Mouse (Mus musculus) heart, embryonic 14.5 days (tissue): ENCODE measurements around the gene Tmed9. TPM values are rescaled to one million over a fixed set of nuclear protein-coding genes. Genes with fewer than 3 reads are reported as not detected.

Experiments
- ATAC-seq: fragments of 200-750 bp; cut with Nextera tagmentation; 2 replicates; pipeline ENCODE4 v1.8.0; 2017; ENCODE audit warnings: low read depth, moderate TSS enrichment; ENCODE audit not compliant: insufficient number of reproducible peaks, insufficient read depth, low FRiP score
- H3K27ac ChIP-seq, 2 experiments: fragments of 200-500 bp in 1 of 2; fragments of 300-500 bp in 1 of 2; sonication (generic) in 1 of 2; replicated peaks in 1 of 2; 2 replicates each; pipeline ENCODE4 v1.5.1; 2012 to 2014; ENCODE audit warnings: low read depth in 2 of 2, low read length in 2 of 2, control low read depth in 1 of 2, mild to moderate bottlenecking in 1 of 2, mixed read lengths in 1 of 2; ENCODE audit not compliant: control insufficient read depth in 1 of 2, insufficient read depth in 1 of 2
- H3K27me3 ChIP-seq: fragments of 300-500 bp; sonication (generic); 2 replicates; pipeline ENCODE4 v1.6.1; 2014; ENCODE audit warnings: mild to moderate bottlenecking, low read length, control low read depth; ENCODE audit not compliant: control insufficient read depth, insufficient read depth
- H3K36me3 ChIP-seq: fragments of 300-500 bp; sonication (generic); 2 replicates; pipeline ENCODE4 v1.6.1; 2014; ENCODE audit warnings: mild to moderate bottlenecking, control low read depth, low read length, mixed read lengths; ENCODE audit not compliant: control insufficient read depth, insufficient read depth
- H3K4me1 ChIP-seq, 2 experiments: fragments of 200-500 bp in 1 of 2; fragments of 300-500 bp in 1 of 2; sonication (generic) in 1 of 2; 2 replicates each; pipeline ENCODE4 v1.6.1; 2012 to 2014; ENCODE audit warnings: low read length in 2 of 2, control low read depth in 1 of 2, mixed read lengths in 1 of 2; ENCODE audit not compliant: control insufficient read depth in 2 of 2, insufficient read depth in 2 of 2
- H3K4me2 ChIP-seq: fragments of 300-500 bp; sonication (generic); 2 replicates; pipeline ENCODE4 v1.6.1; 2014; ENCODE audit warnings: mild to moderate bottlenecking, low read length
- H3K4me3 ChIP-seq, 2 experiments: fragments of 200-500 bp in 1 of 2; fragments of 300-500 bp in 1 of 2; sonication (generic) in 1 of 2; 2 replicates each; pipeline ENCODE4 v1.5.1; 2012 to 2014; ENCODE audit warnings: low read length in 2 of 2, mild to moderate bottlenecking in 2 of 2, control low read depth in 1 of 2, low read depth in 1 of 2, moderate library complexity in 1 of 2; ENCODE audit not compliant: control insufficient read depth in 1 of 2, insufficient read depth in 1 of 2
- H3K9ac ChIP-seq: fragments of 300-500 bp; sonication (generic); 2 replicates; pipeline ENCODE4 v1.6.1; 2014; ENCODE audit warnings: mild to moderate bottlenecking, low read length
- H3K9me3 ChIP-seq: fragments of 300-500 bp; sonication (generic); 2 replicates; pipeline ENCODE4 v1.6.1; 2016; ENCODE audit warnings: low read length, control low read depth; ENCODE audit not compliant: control insufficient read depth
- WGBS: fragments of 180-500 bp; shearing (Covaris S2); extraction: QIAGEN DNeasy Blood & Tissue Kit; methylation state at CpG from one replicate; pipeline ENCODE4 v1.1.7; 2014; 5-methylcytosine and 5-hydroxymethylcytosine counted together
- polyA plus RNA-seq: library from polyadenylated mRNA; unstranded; fragments of >200 nt; fragmentation: Nextera tagmentation; extraction: Ambion mirVana; gene quantifications from 2 replicates; pipeline ENCODE4 v1.2.1, GENCODE M21; 2014

Gene Tmed9
- polyA plus RNA-seq, 1 experiment from 2014 or later = 58.4 TPM

DNA sequence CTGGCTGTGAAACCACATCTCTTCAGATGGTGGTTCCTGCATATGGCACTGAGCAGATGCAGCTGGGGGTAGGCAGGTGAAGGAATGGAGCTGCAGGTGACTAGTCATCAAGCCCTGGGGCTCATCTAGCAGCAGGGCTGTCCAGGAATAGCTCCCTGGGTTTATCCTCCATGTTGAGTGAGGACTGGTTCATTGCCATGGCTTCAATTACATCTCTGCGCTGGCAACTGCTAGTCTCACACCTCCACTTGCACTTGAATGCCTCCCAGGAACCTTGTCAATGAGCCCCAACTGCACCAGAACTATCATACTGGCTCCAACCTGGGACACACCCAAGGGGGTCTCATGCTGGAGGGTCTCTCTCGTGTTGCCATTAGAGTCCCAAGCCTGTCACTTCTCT is 25.6 kb upstream of the Tmed9 start:
- no peak overlapping the region for H3K4me3 ChIP-seq
- H3K27me3 ChIP-seq = no peaks in the 10 kb centered on the region
- H3K36me3 ChIP-seq = peaks cover 94% of the 10 kb centered on the region
- H3K9ac ChIP-seq = no peak overlapping the region
- H3K9me3 ChIP-seq = no peaks in the 10 kb centered on the region
- no peaks in the 10 kb centered on the region for H3K4me1 ChIP-seq
- 84% methylated on average over 2 of the region's 2 CpGs for WGBS
- no peak overlapping the region for H3K4me2 ChIP-seq
- H3K27ac ChIP-seq = no peak overlapping the region
- no peak for ATAC-seq

DNA sequence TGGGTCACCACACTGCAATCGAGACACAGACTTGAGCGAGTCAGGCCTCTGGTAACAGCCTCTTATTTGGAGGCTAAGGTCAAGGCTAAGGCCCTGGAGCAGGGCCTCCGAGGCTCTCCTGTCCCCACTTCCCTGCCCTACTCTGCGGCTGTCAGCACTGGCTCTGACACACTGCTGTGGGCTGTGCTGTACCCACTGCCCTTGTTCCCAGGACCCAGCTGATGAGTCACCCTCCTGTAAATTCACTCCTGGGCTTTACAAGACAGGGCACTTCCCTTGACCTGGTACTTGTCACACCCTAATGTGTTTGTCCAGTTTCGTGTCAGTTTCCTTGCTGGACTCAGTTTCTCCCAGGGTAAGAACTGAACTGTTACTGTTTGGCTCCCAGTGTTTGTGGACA is 25.1 kb upstream of the Tmed9 start:
- 74% methylated on average over 5 of the region's 5 CpGs for WGBS
- ATAC-seq = no peak
- no peaks in the 10 kb centered on the region for H3K4me1 ChIP-seq
- no peak overlapping the region for H3K9ac ChIP-seq
- H3K36me3 ChIP-seq = peaks cover 94% of the 10 kb centered on the region
- no peaks in the 10 kb centered on the region for H3K9me3 ChIP-seq
- no peak overlapping the region for H3K4me3 ChIP-seq
- no peak overlapping the region for H3K27ac ChIP-seq
- no peak overlapping the region for H3K4me2 ChIP-seq
- H3K27me3 ChIP-seq = no peaks in the 10 kb centered on the region

DNA sequence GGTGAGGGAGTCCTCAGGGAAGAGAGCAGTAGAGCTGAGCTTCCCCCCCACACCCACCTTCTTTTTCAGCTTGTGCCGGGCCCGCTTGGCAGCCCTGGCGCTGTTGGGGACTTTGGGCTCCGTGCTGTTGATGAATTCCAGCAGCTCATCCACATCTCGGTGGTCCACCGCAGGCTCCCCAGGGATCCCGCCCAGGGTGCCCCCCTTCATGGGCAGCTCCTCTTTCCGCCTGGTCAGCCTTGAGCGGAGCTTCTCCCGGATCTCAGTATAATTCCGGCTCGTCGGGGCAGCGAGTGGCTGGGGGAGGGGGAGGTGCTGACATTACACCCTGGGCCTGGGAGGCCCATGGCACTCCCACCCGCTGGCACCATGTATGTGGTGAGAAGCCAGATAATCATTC is 24.5 kb upstream of the Tmed9 start:
- ATAC-seq = no peak
- Histone ChIP-seq H3K27ac (no peak overlapping the region), H3K36me3 (peaks cover 94% of the 10 kb centered on the region), H3K9ac (no peak overlapping the region), H3K9me3 (no peaks in the 10 kb centered on the region), H3K27me3 (no peaks in the 10 kb centered on the region), H3K4me1 (no peaks in the 10 kb centered on the region), H3K4me3 (no peak overlapping the region), H3K4me2 (no peak overlapping the region)
- 84% methylated on average over 15 of the region's 15 CpGs for WGBS

DNA sequence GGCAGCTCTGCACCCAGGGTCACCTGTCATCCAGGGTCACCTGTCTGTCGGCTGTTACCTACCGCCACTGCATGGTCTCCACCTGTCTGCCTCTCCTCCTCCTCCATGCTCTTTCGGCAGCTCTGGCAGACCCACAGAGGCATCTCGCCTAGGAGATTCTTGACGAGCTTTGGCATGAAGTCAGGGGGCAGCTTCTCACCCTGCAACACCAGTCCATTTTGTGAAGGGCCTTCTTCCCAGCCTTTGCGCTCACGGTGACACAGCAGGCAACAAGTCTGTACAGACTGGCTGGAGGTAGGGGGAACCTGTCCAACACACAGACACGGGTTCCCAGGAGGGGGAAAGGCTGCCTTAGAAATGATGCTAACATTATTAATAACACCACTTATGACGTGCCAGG is 17.6 kb upstream of the Tmed9 start:
- H3K36me3 ChIP-seq = peaks cover 57% of the 10 kb centered on the region

DNA sequence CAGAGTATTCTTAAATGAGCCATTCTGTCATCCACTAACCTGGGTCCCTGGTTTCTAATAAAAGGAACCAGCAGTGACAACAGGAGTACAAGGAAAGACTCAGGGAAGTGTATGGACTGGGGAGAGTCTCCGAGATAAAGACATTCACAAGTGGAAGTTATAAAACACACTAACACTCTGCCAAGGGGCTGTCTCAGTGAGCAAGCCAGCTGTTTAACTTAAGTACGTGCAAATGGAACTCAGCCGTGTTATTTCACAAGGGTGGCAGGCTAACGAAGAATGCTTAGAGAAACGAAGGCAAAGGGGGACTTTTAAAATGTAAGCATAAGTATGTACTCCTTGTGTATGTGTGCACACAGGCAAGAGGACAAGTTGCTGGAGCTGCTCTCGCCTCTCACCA is 16.0 kb upstream of the Tmed9 start:
- H3K4me2 ChIP-seq = no peak overlapping the region
- no peak for ATAC-seq
- WGBS = 79% methylated on average over 6 of the region's 6 CpGs
- no peak overlapping the region for H3K4me3 ChIP-seq
- H3K9me3 ChIP-seq = no peaks in the 10 kb centered on the region
- H3K36me3 ChIP-seq = peaks cover 48% of the 10 kb centered on the region
- H3K27ac ChIP-seq = no peak overlapping the region
- H3K9ac ChIP-seq = no peak overlapping the region
- H3K27me3 ChIP-seq = no peaks in the 10 kb centered on the region
- H3K4me1 ChIP-seq = 0 out of 4 replicates have a peak, but pooled peaks cover 0 to 3% of the 10 kb centered on the region in 2 experiments

More for the DNA sequence above, 17.6 kb upstream of the Tmed9 start:
- Histone ChIP-seq H3K9me3 (no peaks in the 10 kb centered on the region), H3K4me1 (0 out of 4 replicates have a peak, but pooled peaks cover 0 to 3% of the 10 kb centered on the region in 2 experiments), H3K4me3 (no peak overlapping the region), H3K27ac (no peak overlapping the region), H3K4me2 (no peak overlapping the region), H3K27me3 (no peaks in the 10 kb centered on the region), H3K9ac (no peak overlapping the region)
- 88% methylated on average over 9 of the region's 9 CpGs for WGBS
- ATAC-seq = no peak

DNA sequence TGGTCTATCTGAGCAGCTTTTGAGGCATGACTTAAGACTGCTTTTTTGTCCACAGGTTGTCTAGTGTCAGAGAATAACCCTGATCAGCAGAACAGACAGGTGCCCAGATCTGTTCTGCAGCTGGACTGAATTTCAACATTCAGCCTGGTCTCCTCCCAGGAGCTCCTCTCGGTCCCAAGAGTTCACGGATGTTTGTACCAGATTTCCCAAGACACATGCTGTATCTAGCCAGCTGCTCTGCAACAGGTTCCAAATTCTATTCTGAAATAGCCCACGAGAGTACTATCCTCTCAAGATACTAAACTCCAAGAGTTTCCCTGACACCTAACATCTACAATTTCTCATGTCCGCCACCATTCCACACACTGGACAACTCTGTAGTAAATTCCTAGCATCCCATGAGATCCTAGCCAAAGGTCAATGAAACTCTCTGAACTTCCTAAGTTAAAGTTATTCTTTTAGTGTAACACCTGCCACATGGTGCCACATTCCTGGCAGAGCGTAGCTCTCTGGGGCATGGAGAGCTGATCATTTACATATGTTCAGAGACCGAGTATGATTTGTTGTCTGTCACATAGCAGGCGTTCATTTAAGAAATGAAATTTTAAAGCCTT is 10.2 kb upstream of the Tmed9 start:
- no peak overlapping the region for H3K9ac ChIP-seq
- H3K4me3 ChIP-seq = no peak overlapping the region
- H3K27ac ChIP-seq = no peak overlapping the region
- no peak for ATAC-seq
- 84% methylated on average over 7 of the region's 7 CpGs for WGBS
- 0 out of 4 replicates have a peak, but pooled peaks cover 0 to 5% of the 10 kb centered on the region in 2 experiments for H3K4me1 ChIP-seq
- H3K4me2 ChIP-seq = no peak overlapping the region
- H3K9me3 ChIP-seq = no peaks in the 10 kb centered on the region
- no peaks in the 10 kb centered on the region for H3K27me3 ChIP-seq
- peaks cover 53% of the 10 kb centered on the region for H3K36me3 ChIP-seq

DNA sequence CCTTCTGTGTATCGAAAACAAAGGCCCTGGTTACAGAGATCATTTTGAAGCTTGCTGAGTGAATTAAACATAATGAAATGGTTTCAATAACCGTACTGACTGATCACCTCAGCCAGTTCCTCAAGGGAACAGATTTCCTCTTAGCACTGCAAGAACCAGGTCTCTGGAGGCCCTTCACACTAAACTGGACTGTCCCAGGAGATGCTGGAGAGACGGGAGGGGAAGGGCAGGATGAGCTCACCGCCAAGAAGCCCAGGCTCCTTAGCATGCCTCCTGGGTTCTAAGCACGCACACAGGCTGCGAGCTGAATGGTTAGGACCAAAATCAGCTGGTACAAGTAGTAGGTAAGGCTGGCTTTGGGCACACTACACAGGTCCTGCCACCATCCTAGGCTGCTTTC is 6.5 kb upstream of the Tmed9 start:
- H3K4me2 ChIP-seq = no peak overlapping the region
- no peak overlapping the region for H3K9ac ChIP-seq
- ATAC-seq = no peak
- no peaks in the 10 kb centered on the region for H3K27me3 ChIP-seq
- peaks cover 51% of the 10 kb centered on the region for H3K36me3 ChIP-seq
- no peaks in the 10 kb centered on the region for H3K9me3 ChIP-seq
- H3K4me3 ChIP-seq = no peak overlapping the region
- H3K27ac ChIP-seq = no peak overlapping the region
- peaks cover 10 to 16% of the 10 kb centered on the region in 2 experiments; a peak in 3 of 4 replicates for H3K4me1 ChIP-seq
- WGBS = 82% methylated on average over 6 of the region's 6 CpGs

DNA sequence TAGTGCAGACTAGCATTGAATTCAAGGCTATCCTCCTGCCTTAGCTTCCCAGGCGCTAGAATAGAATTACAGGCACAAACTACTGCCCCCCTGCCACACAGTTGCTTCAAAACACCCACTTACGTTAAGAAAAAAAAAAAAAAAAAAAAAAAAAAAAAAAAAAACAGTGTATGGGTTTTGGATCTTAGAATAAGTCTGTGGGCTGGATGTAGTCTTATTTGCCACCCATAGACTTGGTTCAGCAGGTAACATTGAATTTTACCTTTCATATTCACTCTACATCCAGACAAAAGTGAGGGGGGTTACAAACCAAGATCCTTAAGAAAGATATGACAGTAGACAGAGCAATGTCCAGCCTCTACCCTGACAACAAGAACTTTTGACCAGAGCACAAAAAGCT is 5.6 kb upstream of the Tmed9 start:
- Histone ChIP-seq H3K9me3 (no peaks in the 10 kb centered on the region), H3K36me3 (peaks cover 50% of the 10 kb centered on the region), H3K27ac (no peak overlapping the region), H3K4me1 (peaks cover 10 to 16% of the 10 kb centered on the region in 2 experiments; a peak in 3 of 4 replicates), H3K4me3 (no peak overlapping the region), H3K4me2 (no peak overlapping the region), H3K9ac (no peak overlapping the region), H3K27me3 (no peaks in the 10 kb centered on the region)
- no peak for ATAC-seq
- 82% methylated on average over 2 of the region's 2 CpGs for WGBS
